Mouse (Mus musculus) gonadal fat pad, adult 2 months (tissue): Measurements from ENCODE around the gene Tifa. TPM values are rescaled to one million over a fixed set of nuclear protein-coding genes. Genes with fewer than 3 reads are reported as not detected.

Experiments used
- DNase-seq: peaks from one replicate; pipeline ENCODE4 v3.0.0-alpha.2; 2012; ENCODE audit warnings: low read depth
- polyA plus RNA-seq: library from polyadenylated mRNA; depleted of rRNA; stranded (reverse); fragments of >200 nt; gene quantifications from 2 replicates; pipeline ENCODE4 v1.2.3, GENCODE M21; 2012

Gene Tifa
- polyA plus RNA-seq, 1 experiment, result 2.7 TPM

GRCm38 (mm10) chr3:127826503-127826902 lies 36.9 kb downstream of the Tifa start:
- DNase-seq, result no peak

- DNase-seq, result no peak
These were observed 37.5 kb downstream of the Tifa start for GRCm38 (mm10) chr3:127827123-127827522.

GRCm38 (mm10) chr3:127830183-127830582 lies 40.6 kb downstream of the Tifa start:
- no peak for DNase-seq

GRCm38 (mm10) chr3:127831079-127831478 lies 41.5 kb downstream of the Tifa start:
- DNase-seq, result no peak

- DNase-seq, result no peak
These were observed 44.4 kb downstream of the Tifa start for GRCm38 (mm10) chr3:127834040-127834439.

GRCm38 (mm10) chr3:127835594-127835993 lies 46.0 kb downstream of the Tifa start:
- no peak for DNase-seq

- DNase-seq, result no peak
These were observed 47.2 kb downstream of the Tifa start for GRCm38 (mm10) chr3:127836798-127837153.

GRCm38 (mm10) chr3:127837154-127837865 lies 47.7 kb downstream of the Tifa start, which contains the start of gene Ap1ar:
Gene Ap1ar, minus strand, starts transcription at chr3:127837523.
- no peak for DNase-seq

GRCm38 (mm10) chr3:127837972-127838644 lies 48.5 kb downstream of the Tifa start:
- DNase-seq, result no peak

GRCm38 (mm10) chr3:127841926-127842325 lies 52.3 kb downstream of the Tifa start:
- no peak for DNase-seq

GRCm38 (mm10) chr3:127843324-127843940 lies 53.8 kb downstream of the Tifa start:
- no peak for DNase-seq

- no peak for DNase-seq
These were observed 54.3 kb downstream of the Tifa start for GRCm38 (mm10) chr3:127843941-127844327.

- DNase-seq, result no peak
These were observed 58.6 kb downstream of the Tifa start for GRCm38 (mm10) chr3:127848088-127848808.

- DNase-seq, result no peak
These were observed 60.3 kb downstream of the Tifa start for GRCm38 (mm10) chr3:127849922-127850321.

GRCm38 (mm10) chr3:127850776-127851646 lies 61.4 kb downstream of the Tifa start:
- DNase-seq, result no peak

GRCm38 (mm10) chr3:127852722-127853121 lies 63.1 kb downstream of the Tifa start:
- DNase-seq, result no peak

GRCm38 (mm10) chr3:127853431-127854206 lies 64.0 kb downstream of the Tifa start:
- DNase-seq, result no peak

- DNase-seq, result no peak
These were observed 71.7 kb downstream of the Tifa start for GRCm38 (mm10) chr3:127861340-127861739.

- no peak for DNase-seq
These were observed 72.9 kb downstream of the Tifa start for GRCm38 (mm10) chr3:127862479-127862878.

- DNase-seq, result no peak
These were observed 74.0 kb downstream of the Tifa start for GRCm38 (mm10) chr3:127863571-127863970.

- DNase-seq, result no peak
These were observed 74.6 kb downstream of the Tifa start for GRCm38 (mm10) chr3:127864242-127864641.
